Mouse (Mus musculus) E14TG2a.4 (cell line): ENCODE results near the gene Ifrd2.
A peak's percentile ranks its signal among the peaks of the same experiment; 100 is the strongest.

ENCODE experiments used
- H3K27me3 ChIP-seq: 2 replicates; pipeline ENCODE4 v1.6.1; 2014; ENCODE audit warnings: low read length, control low read depth; ENCODE audit not compliant: insufficient read depth
- H3K36me3 ChIP-seq: 2 replicates; pipeline ENCODE4 v1.6.1; 2014; ENCODE audit warnings: low read length, control low read depth; ENCODE audit not compliant: insufficient read depth
- H3K4me1 ChIP-seq: replicated peaks from 2 replicates; pipeline ENCODE4 v1.6.1; 2014; ENCODE audit warnings: low read depth, low read length, control low read depth
- H3K4me3 ChIP-seq: replicated peaks from 2 replicates; pipeline ENCODE4 v1.5.1; 2014; ENCODE audit warnings: mild to moderate bottlenecking, low read length
- H3K9me3 ChIP-seq: 2 replicates; pipeline ENCODE4 v1.6.1; 2014; ENCODE audit warnings: low read length, control low read depth
- CTCF ChIP-seq: conservative IDR thresholded peaks from 2 replicates; pipeline ENCODE4 v1.5.1; 2014; ENCODE audit warnings: low read length
- NANOG ChIP-seq: IDR thresholded peaks from 2 replicates; pipeline ENCODE4 v1.6.1; 2014; ENCODE audit warnings: borderline replicate concordance, low read length, mixed read lengths
- POU5F1 ChIP-seq: IDR thresholded peaks from 2 replicates; pipeline ENCODE4 v1.6.1; 2014; ENCODE audit warnings: low read length, borderline replicate concordance

The Ifrd2 gene

GRCm38 (mm10) chr9:107612191-107612944 lies 24.9 kb downstream of the Ifrd2 start:
- peaks cover 33% of the 10 kb centered on the region for H3K27me3 ChIP-seq
- H3K9me3 ChIP-seq: no peaks in the 10 kb centered on the region
- peaks cover 35% of the 10 kb centered on the region for H3K36me3 ChIP-seq
- no peak for TF ChIP-seq NANOG
- H3K4me3 ChIP-seq: peak overlapping the region; percentile 74
- peaks cover 79% of the 10 kb centered on the region for H3K4me1 ChIP-seq

GRCm38 (mm10) chr9:107612945-107613569 lies 25.6 kb downstream of the Ifrd2 start:
- no peaks in the 10 kb centered on the region for H3K9me3 ChIP-seq
- TF ChIP-seq NANOG: no peak
- TF ChIP-seq CTCF: peak; percentile 22; the same call in 1 of the 2 replicates
- 0 out of 2 replicates have a peak overlapping the region, but pooled peaks have one; percentile 10 for H3K4me3 ChIP-seq
- H3K4me1 ChIP-seq: peaks cover 77% of the 10 kb centered on the region
- H3K36me3 ChIP-seq: peaks cover 40% of the 10 kb centered on the region
- H3K27me3 ChIP-seq: peaks cover 27% of the 10 kb centered on the region

- no peaks in the 10 kb centered on the region for H3K9me3 ChIP-seq
- H3K4me3 ChIP-seq: no peak overlapping the region
- H3K4me1 ChIP-seq: peaks cover 76% of the 10 kb centered on the region
- peaks cover 14% of the 10 kb centered on the region for H3K27me3 ChIP-seq
- no peak for TF ChIP-seq POU5F1
- peaks cover 60% of the 10 kb centered on the region for H3K36me3 ChIP-seq
Measured at GRCm38 (mm10) chr9:107615035-107615434, 27.6 kb downstream of the Ifrd2 start.

GRCm38 (mm10) chr9:107617461-107617860 lies 30.0 kb downstream of the Ifrd2 start:
- Histone ChIP-seq H3K9me3 (no peaks in the 10 kb centered on the region), H3K4me1 (peaks cover 62% of the 10 kb centered on the region), H3K4me3 (no peak overlapping the region), H3K36me3 (peaks cover 72% of the 10 kb centered on the region), H3K27me3 (no peaks in the 10 kb centered on the region)
- TF ChIP-seq POU5F1: no peak
- peak; percentile 16; the same call in 1 of the 2 replicates for TF ChIP-seq CTCF
- TF ChIP-seq NANOG: no peak

GRCm38 (mm10) chr9:107618098-107618497 lies 30.7 kb downstream of the Ifrd2 start:
- no peaks in the 10 kb centered on the region for H3K27me3 ChIP-seq
- no peaks in the 10 kb centered on the region for H3K9me3 ChIP-seq
- no peak overlapping the region for H3K4me3 ChIP-seq
- peaks cover 73% of the 10 kb centered on the region for H3K36me3 ChIP-seq
- no peak for TF ChIP-seq NANOG
- TF ChIP-seq CTCF: no peak
- no peak for TF ChIP-seq POU5F1
- peaks cover 60% of the 10 kb centered on the region for H3K4me1 ChIP-seq

GRCm38 (mm10) chr9:107618778-107619545 lies 31.5 kb downstream of the Ifrd2 start:
- Histone ChIP-seq H3K27me3 (no peaks in the 10 kb centered on the region), H3K36me3 (peaks cover 76% of the 10 kb centered on the region), H3K4me3 (no peak overlapping the region), H3K9me3 (no peaks in the 10 kb centered on the region), H3K4me1 (peaks cover 60% of the 10 kb centered on the region)
- TF ChIP-seq POU5F1 (no peak), CTCF (no peak), NANOG (no peak)

- H3K9me3 ChIP-seq: no peaks in the 10 kb centered on the region
- TF ChIP-seq POU5F1: no peak
- TF ChIP-seq NANOG: no peak
- TF ChIP-seq CTCF: no peak
- H3K4me3 ChIP-seq: no peak overlapping the region
- peaks cover 74% of the 10 kb centered on the region for H3K36me3 ChIP-seq
- H3K4me1 ChIP-seq: peaks cover 60% of the 10 kb centered on the region
- no peaks in the 10 kb centered on the region for H3K27me3 ChIP-seq
Measured at GRCm38 (mm10) chr9:107619546-107619879, 32.1 kb downstream of the Ifrd2 start.

- no peaks in the 10 kb centered on the region for H3K9me3 ChIP-seq
- H3K36me3 ChIP-seq: peaks cover 59% of the 10 kb centered on the region
- H3K4me3 ChIP-seq: no peak overlapping the region
- H3K4me1 ChIP-seq: peaks cover 63% of the 10 kb centered on the region
- H3K27me3 ChIP-seq: no peaks in the 10 kb centered on the region
- TF ChIP-seq NANOG: no peak
- no peak for TF ChIP-seq POU5F1
- no peak for TF ChIP-seq CTCF
Measured at GRCm38 (mm10) chr9:107620954-107621353, 33.5 kb downstream of the Ifrd2 start.
